Comparison of ENCODE assay signal across 17 mouse cellular contexts in genomic region chr12:30693540-30693939, GRCm38 (mm10).
"Had no signal": no experiment of that assay in that cellular context is flagged by ENCODE, and none has a peak within 500 bp of the region (broad histone marks: within the 10 kb centered on the region; RNA-seq: fewer than 3 reads in every experiment).

No protein-coding gene starts in this region.

- H3K4me3 ChIP-seq: liver, embryonic 13.5 days; lung, embryonic 15.5 days; megakaryocyte, embryonic 14.5 days; midbrain, embryonic 15.5 days; neural tube, embryonic 12.5 days had no signal

- H3K36me3 ChIP-seq: liver, embryonic 13.5 days; lung, embryonic 15.5 days; midbrain, embryonic 15.5 days; neural tube, embryonic 12.5 days had no signal

- DNase-seq: kidney, postnatal 36 days; layer of hippocampus, adult 9-11 months; layer of hippocampus, postnatal 36 days; left cerebral cortex, postnatal 4 days; liver; liver, embryonic 13.5 days; liver, postnatal 0 days; lung, postnatal 14 days; thymus, adult 18-20 months; thymus, postnatal 14 days had no signal

- H3K27ac ChIP-seq: kidney, postnatal 0 days; liver, embryonic 13.5 days; lung, embryonic 15.5 days; macrophage; midbrain, embryonic 15.5 days; neural tube, embryonic 12.5 days had no signal

- H3K27me3 ChIP-seq: liver, embryonic 13.5 days; lung, embryonic 15.5 days; megakaryocyte, embryonic 14.5 days; midbrain, embryonic 15.5 days; neural tube, embryonic 12.5 days had no signal

- ATAC-seq: liver, postnatal 0 days; midbrain, embryonic 15.5 days had no signal

- H3K4me2 ChIP-seq: liver, embryonic 13.5 days; lung, embryonic 15.5 days; midbrain, embryonic 11.5 days; midbrain, embryonic 15.5 days; neural tube, embryonic 12.5 days had no signal

- H3K9ac ChIP-seq: liver, embryonic 13.5 days; liver, postnatal 0 days; lung, embryonic 15.5 days; midbrain, embryonic 15.5 days; neural tube, embryonic 12.5 days had no signal

- H3K4me1 ChIP-seq: liver, embryonic 13.5 days; lung, embryonic 15.5 days; megakaryocyte, embryonic 14.5 days; midbrain, embryonic 15.5 days; neural tube, embryonic 12.5 days had no signal

- H3K9me3 ChIP-seq: liver, embryonic 13.5 days; lung, embryonic 15.5 days; midbrain, embryonic 15.5 days; neural tube, embryonic 12.5 days had no signal
